Comparison of ENCODE assay signal across 15 mouse cellular contexts in genomic region chr7:16001691-16002090, GRCm38 (mm10). TPM values are rescaled to one million over a fixed set of nuclear protein-coding genes. Genes with fewer than 3 reads are reported as not detected.
DNase-seq lines count a peak whose midpoint lies in the region; ATAC-seq lines count a peak whose summit lies in the region.
"Had no signal": no experiment of that assay in that cellular context is flagged by ENCODE, and none has a peak within 500 bp of the region (broad histone marks: within the 10 kb centered on the region; RNA-seq: fewer than 3 reads in every experiment).

No protein-coding gene starts in this region.

- no peak for DNase-seq in heart, adult 18-20 months
- peak; percentile 67 for DNase-seq in thymus, postnatal 0 days (ENCODE audit: low spot score)
- no peak for DNase-seq in thymus, postnatal 25 days
- peak; percentile 45 for DNase-seq in thymus, postnatal 14 days
- no peak for DNase-seq in cerebellum, adult 18-20 months
- DNase-seq in right cerebral cortex, postnatal 10 days (ENCODE audit: low spot score in 2 of 2): no peak
- DNase-seq: cerebellum, adult 9-10 months; kidney, adult 9 months had no signal

- H3K4me1 ChIP-seq in heart, embryonic 14.5 days (ENCODE audit: control insufficient read depth in 2 of 2, insufficient read depth in 2 of 2, low read length in 2 of 2): peaks cover 10 to 29% of the 10 kb centered on the region in 2 experiments

- ATAC-seq in heart, embryonic 14.5 days (ENCODE audit: insufficient number of reproducible peaks, insufficient read depth, low FRiP score, low read depth): no peak
- ATAC-seq in inflammation-experienced regulatory T-cells, adult 6 months: peak; percentile 64
- ATAC-seq: hindbrain, embryonic 16.5 days had no signal

- no peaks in the 10 kb centered on the region for H3K27me3 ChIP-seq in heart, embryonic 14.5 days (ENCODE audit: control insufficient read depth, insufficient read depth, low read length)

- H3K36me3 ChIP-seq in heart, embryonic 14.5 days (ENCODE audit: control insufficient read depth, insufficient read depth, low read length): peaks cover 24% of the 10 kb centered on the region

- H3K9me3 ChIP-seq in heart, embryonic 14.5 days (ENCODE audit: control insufficient read depth, low read length): no peaks in the 10 kb centered on the region

- H3K27ac ChIP-seq in heart, embryonic 14.5 days (replicated peaks in 1 of 2; ENCODE audit: control insufficient read depth in 1 of 2, insufficient read depth in 1 of 2, low read depth in 2 of 2, low read length in 2 of 2): peak overlapping the region; percentile 50 to 64; a peak in 3 of 4 replicates
- H3K27ac ChIP-seq: liver, embryonic 14.5 days had no signal

- peak overlapping the region; percentile 11; the same call in 1 of the 2 replicates for H3K9ac ChIP-seq in heart, embryonic 14.5 days (ENCODE audit: low read length)
- H3K9ac ChIP-seq: liver, embryonic 14.5 days had no signal

- H3K4me2 ChIP-seq in heart, embryonic 14.5 days (ENCODE audit: low read length): no peak overlapping the region
- H3K4me2 ChIP-seq: midbrain, embryonic 11.5 days had no signal

- 100% methylated on average over 1 of the region's 1 CpGs for WGBS in heart, embryonic 14.5 days

- no peak overlapping the region for H3K4me3 ChIP-seq in heart, embryonic 14.5 days (ENCODE audit: control insufficient read depth in 1 of 2, insufficient read depth in 1 of 2, low read depth in 1 of 2, low read length in 2 of 2)

RNA-seq across cellular contexts. Expression of gene Ehd2, which starts 34.3 kb away (rescaled TPM):
- 37.4 and 43.5 TPM in 2 replicates for polyA plus RNA-seq in heart, embryonic 14.5 days (2014; fragmentation: Nextera tagmentation; extraction: Ambion mirVana)
- 10 to 100 TPM; 65.8 to 77.3 TPM for total RNA-seq in heart, adult 18-20 months (2021)
- polyA plus RNA-seq in thymus, postnatal 0 days (2015; fragmentation: Nextera tagmentation; extraction: Ambion mirVana): 5.1 and 6.5 TPM in 2 replicates
- polyA plus RNA-seq in inflammation-experienced regulatory T-cells, adult 6 months (2017; shearing (Covaris generic)): under 1 TPM in 2 of 3 experiments, not detected in 1; 0.19 to 0.34 TPM

RNA-seq across cellular contexts. Expression of gene Bicra, which starts 46.0 kb away (rescaled TPM):
- 5.0 and 5.4 TPM in 2 replicates for polyA plus RNA-seq in heart, embryonic 14.5 days (2014; fragmentation: Nextera tagmentation; extraction: Ambion mirVana)
- 1 to 10 TPM; 4.2 to 5.9 TPM for total RNA-seq in heart, adult 18-20 months (2021)
- polyA plus RNA-seq in thymus, postnatal 0 days (2015; fragmentation: Nextera tagmentation; extraction: Ambion mirVana): 2.9 and 4.9 TPM in 2 replicates
- polyA plus RNA-seq in inflammation-experienced regulatory T-cells, adult 6 months (2017; shearing (Covaris generic)): 1 to 10 TPM; 2.7 to 4.4 (median 4.2) TPM

RNA-seq across cellular contexts. Expression of gene Nop53, which starts 55.8 kb away (rescaled TPM):
- 120 and 121 TPM in 2 replicates for polyA plus RNA-seq in heart, embryonic 14.5 days (2014; fragmentation: Nextera tagmentation; extraction: Ambion mirVana)
- 100 to 1,000 TPM; 134 to 143 TPM for total RNA-seq in heart, adult 18-20 months (2021)
- 273 and 293 TPM in 2 replicates for polyA plus RNA-seq in thymus, postnatal 0 days (2015; fragmentation: Nextera tagmentation; extraction: Ambion mirVana)
- polyA plus RNA-seq in inflammation-experienced regulatory T-cells, adult 6 months (2017; shearing (Covaris generic)): 100 to 1,000 TPM; 272 to 320 (median 288) TPM

RNA-seq across cellular contexts. Expression of gene Zfp541, which starts 59.9 kb away (rescaled TPM):
- not detected in 2 replicates for polyA plus RNA-seq in heart, embryonic 14.5 days (2014; fragmentation: Nextera tagmentation; extraction: Ambion mirVana)
- not detected for total RNA-seq in heart, adult 18-20 months (2021)
- 0.13 and 0.36 TPM in 2 replicates for polyA plus RNA-seq in thymus, postnatal 0 days (2015; fragmentation: Nextera tagmentation; extraction: Ambion mirVana)
- polyA plus RNA-seq in inflammation-experienced regulatory T-cells, adult 6 months (2017; shearing (Covaris generic)): under 1 TPM in 1 of 3 experiments, not detected in 2; 0.07 TPM
- polyA plus RNA-seq: C2C12; forebrain, embryonic 11.5 days; midbrain, embryonic 11.5 days had no signal

Comparison
In these comparisons a context has a peak if more than half of its experiments do, and no peak if none do; other contexts are left out.
1. DNase-seq: peak in thymus, postnatal 0 days (single experiment) and thymus, postnatal 14 days (single experiment); none in heart, adult 18-20 months (0 of 2), thymus, postnatal 25 days (single experiment), cerebellum, adult 18-20 months (0 of 2) and right cerebral cortex, postnatal 10 days (0 of 2).